Mouse (Mus musculus): ENCODE results near the gene Crygn.

The Crygn gene

GRCm38 (mm10) chr5:24743956-24744355 lies 13.9 kb downstream of the Crygn start:
- DNase-seq = no peak

- DNase-seq = no peak
Measured at GRCm38 (mm10) chr5:24741172-24741885, 16.5 kb downstream of the Crygn start.

- DNase-seq = peak; percentile 67
Measured at GRCm38 (mm10) chr5:24739141-24739753, 18.6 kb downstream of the Crygn start.

DNA sequence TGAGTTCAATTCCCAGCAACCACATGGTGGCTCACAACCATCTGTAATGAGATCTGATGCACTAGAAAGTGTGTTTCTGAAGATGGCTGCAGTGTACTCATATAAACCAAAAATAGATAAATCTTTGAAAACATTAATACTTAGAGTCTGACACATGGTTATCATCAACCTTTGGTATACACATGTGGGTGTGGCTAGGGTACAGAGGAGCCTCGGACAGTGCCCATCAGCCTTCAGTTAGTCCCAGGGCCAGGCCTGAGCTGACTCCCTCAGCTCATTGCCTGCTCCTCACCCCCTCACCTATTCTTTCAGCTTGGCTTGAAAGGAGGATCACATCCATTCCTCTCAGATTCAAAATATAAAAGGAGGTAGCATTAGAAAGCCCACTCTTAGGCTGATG lies 19.3 kb downstream of the Crygn start:
- no peak for DNase-seq

GRCm38 (mm10) chr5:24737595-24737994 lies 20.2 kb downstream of the Crygn start:
- DNase-seq = no peak

DNA sequence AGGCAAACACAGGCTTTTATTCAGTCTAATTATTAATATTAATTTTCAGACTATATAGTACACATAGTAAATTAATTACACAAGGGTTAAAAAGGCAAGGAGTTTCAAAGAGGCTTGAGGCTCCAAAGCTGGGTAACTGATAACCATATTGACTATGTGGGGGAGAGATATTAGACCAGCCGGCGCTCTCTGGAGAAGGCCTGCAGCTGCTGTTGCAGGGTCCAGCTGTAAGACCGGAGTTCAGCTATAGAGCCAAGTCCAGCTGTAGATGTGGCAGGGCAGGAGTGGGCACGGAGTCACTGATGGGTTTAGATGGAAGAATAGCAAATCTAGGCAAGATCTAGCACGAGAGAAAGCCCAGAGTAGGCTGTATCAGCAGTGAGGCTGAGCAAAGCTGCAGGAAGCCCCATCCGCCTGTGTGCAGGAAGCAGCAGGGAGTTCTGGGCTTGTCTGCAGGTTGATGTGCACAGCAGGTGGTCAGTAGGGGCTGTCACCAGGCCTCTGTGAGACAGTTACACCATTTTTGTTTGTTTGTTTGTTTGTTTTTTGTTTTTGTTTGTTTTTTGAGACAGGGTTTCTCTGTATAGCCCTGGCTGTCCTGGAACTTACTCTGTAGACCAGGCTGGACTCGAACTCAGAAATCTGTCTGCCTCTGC lies 23.9 kb downstream of the Crygn start:
- DNase-seq = no peak

GRCm38 (mm10) chr5:24733134-24733533 lies 24.7 kb downstream of the Crygn start:
- DNase-seq = no peak

- no peak for DNase-seq
Measured at GRCm38 (mm10) chr5:24730986-24731385, 26.8 kb downstream of the Crygn start.

DNA sequence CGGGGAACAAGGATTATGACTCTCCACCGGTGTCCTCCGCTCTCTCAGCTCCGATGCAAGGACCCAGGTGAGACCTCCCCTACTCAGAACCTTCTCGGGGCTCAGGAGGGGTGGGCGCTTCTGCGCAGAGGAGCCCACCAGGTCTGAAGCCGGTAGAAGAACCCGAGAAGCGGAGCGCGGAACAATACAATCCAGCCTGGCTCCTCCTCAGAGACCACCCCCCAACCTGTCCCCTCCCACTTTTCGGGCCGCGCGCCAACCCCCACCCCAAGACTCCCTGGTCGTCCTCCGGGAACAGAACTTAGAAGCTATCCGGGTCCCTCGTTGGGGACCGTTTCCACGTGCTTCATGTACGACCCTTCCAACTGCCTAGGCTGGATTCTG lies 27.3 kb downstream of the Crygn start, which contains the start of gene Wdr86:
TSS of gene Wdr86 (minus strand) at position 240 of the 384 bp plus-strand sequence.
- DNase-seq = no peak

- no peak for DNase-seq
Measured at GRCm38 (mm10) chr5:24729797-24730487, 27.9 kb downstream of the Crygn start.

DNA sequence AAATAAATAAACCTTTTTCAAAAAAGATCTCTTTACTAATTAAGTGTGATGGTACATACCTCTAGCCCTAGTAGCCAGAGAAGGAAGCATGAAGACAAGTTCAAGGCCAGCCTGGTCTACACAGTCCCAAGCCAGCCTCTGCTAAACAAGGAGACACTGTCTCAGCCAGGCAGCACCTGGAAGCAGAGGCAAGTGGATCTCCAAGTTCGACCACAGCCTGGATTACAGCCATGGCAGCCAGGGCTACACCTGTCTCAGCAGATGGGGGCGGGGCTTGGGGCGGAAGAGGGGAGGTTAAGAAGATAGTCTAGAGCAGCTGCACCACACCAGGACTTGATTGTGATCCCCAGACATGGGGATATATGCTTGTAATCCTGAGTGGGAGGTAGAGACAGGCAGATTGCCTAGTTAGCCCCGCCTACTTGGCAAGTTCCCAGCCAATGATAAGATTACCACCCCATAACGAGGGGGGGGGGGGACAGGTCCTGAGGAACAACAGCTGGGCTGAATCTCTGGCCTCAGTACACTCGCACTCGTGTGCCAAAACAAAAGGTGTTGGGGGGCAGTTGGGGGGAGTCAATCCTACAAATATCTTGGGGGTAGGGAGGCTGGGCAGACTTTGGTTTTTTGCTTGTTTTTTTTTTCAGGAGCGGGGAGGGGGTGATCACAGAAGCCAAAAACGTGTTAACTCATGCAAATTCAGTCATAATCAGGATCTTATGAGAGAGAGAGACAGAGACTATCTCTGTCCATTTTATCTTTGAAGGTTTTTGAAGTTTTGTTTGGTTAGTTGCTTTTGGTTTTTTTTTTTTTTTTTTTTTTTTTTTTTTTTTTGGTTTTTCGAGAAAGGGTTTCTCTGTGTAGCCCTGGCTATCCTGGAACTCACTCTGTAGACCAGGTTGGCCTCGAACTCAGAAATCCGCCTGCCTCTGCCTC lies 30.6 kb downstream of the Crygn start:
- no peak for DNase-seq

DNA sequence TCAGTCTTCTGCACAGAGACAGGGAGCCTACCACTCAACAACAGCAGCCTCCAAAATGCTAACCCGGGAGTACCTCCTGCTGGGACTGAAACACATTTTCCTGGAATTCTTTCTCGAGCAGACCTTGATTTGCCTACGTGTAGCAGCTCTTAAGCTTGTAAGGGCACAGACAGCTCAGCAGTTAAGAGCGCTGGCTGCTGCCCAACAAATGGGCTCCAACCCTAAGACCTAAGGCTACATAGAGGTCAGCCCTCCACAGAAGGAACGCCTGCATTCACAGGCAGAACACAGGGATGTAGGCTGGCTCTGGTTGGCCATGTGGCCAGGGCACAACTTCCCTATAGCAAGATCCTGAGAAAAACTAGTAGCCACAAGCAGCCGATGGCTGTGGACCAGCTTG lies 31.9 kb downstream of the Crygn start:
- DNase-seq = no peak

DNA sequence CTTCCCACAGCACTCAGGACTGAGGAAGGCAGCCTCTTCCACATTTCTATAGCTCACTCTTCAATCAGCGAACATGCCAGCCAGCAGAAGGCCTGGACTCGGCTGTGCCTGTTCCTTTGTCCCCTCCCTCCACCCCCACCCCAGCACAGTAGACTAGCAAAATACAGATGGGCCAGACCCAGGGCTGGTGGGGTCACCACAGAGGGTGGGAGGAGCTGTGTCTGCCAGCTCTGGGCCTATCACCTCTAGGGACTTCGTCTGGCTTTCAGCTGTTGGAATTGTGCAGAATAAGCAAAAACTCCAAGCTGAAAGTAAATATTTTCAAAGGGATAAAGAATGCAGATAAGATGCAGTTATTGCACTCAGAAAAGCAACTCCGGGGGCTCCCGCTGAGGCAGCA lies 33.0 kb downstream of the Crygn start:
- no peak for DNase-seq

DNA sequence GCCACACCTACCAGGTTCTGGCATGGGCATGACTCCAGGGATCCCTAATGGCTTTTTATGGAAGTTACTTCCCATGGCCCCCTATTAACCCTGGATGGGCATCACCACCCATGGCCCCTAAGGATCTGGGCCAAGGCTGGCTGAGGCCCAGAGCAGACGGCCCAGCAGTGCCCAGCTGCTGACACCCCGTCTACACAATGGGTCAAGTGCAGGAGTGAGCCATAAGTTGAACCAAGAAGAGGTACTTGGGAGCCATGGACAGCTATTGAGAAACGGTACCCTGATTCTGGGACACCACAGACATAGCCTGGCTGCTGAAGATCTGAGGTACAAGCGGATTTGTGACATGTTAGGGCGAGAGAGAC lies 33.6 kb downstream of the Crygn start:
- no peak for DNase-seq

DNA sequence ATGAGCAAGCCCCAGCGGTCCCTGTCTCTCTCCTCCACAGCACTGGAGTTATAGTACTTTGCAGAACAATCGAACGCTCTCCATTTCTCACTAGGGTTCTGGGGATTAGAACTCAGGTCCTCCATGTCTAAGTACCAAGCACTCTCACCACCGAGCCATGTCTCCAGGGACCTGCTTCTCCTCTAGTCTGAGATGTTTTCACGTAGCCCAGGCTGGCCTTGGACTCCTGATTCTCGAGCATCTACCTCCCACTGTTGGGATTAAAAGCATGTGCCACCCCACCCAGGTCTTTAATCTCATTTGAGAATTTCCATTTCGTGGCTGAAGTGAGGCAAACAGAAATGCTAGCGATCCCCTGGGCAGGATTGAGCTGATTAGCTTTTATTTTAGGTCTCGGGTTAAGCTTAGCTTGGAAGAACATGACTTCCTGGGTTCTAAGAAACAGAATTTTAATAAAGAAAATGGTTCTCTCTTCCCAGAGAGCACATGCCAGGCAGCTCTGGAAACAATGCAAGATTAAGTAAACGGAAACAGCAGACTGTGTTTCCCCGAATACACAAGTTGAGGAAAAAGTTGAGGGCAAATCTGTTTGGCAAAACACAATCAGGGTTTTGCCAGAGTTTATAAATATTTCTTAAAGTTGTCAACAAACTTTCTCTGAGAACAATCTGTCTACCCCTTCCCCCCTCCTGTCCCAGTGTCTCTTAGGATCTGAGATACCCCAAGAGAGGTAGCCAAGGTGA lies 34.1 kb downstream of the Crygn start:
- no peak for DNase-seq

- no peak for DNase-seq
Measured at GRCm38 (mm10) chr5:24719852-24720251, 38.0 kb downstream of the Crygn start.

DNA sequence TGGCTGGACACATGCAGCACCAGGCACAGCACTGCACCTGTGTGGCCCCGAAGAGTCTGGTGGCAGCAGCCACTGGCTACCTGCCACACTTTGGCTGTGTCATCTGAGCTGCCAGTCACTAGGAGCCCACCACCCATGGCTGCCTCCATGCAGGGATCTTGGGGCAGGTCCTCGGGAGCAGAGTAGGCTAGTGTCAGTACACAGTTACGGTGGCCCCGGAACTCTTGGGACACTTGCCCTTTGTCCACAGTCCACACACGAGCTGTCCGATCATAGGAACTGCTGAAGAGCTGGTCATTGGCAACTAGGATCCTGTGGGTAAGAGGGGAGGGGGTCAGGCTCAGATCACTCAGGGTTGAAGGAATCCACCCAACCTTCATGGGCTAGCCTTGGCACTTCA lies 39.7 kb downstream of the Crygn start:
- DNase-seq = no peak

DNA sequence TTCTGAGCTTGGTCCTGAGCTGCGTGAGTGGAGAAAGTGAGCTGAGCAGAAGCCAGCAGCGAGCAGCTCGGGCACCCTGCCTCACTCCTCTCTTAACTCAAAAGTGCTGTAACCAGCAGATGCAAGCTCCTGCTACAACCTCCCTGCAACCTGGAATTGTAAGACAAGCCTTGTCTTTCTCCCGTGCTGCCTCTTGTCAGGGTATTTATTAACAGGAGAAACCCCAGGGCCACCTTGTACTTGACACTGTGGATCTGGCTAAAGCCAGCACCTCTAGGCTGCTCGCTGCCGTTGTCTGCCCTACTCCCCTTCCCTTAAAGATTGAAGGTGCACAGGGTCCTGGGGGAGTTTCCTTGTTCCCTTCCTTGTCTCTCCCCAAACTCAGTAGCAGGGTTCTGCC lies 43.8 kb downstream of the Crygn start:
- no peak for DNase-seq

- DNase-seq = no peak
Measured at GRCm38 (mm10) chr5:24713199-24713598, 44.6 kb downstream of the Crygn start.

DNA sequence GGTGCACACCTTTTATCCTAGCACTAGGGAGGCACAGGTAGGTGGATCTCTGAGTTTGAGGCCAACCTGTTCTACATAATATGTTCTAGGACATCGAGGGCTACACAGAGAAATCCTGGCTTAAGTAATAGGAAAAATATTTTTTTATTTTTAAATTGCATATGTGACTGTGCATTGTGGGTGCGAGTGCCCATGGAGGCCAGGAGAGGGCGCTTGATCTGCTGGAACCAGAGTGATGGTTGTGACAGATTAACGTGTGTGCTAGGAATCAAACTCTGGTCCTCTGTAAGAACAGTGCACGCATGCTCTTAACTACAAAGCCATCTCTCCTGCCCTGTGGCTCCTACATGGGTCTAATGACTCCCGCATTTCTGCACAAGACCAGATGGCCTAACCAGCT lies 46.2 kb downstream of the Crygn start:
- DNase-seq = no peak

GRCm38 (mm10) chr5:24709962-24710361 lies 47.8 kb downstream of the Crygn start:
- DNase-seq = no peak

DNA sequence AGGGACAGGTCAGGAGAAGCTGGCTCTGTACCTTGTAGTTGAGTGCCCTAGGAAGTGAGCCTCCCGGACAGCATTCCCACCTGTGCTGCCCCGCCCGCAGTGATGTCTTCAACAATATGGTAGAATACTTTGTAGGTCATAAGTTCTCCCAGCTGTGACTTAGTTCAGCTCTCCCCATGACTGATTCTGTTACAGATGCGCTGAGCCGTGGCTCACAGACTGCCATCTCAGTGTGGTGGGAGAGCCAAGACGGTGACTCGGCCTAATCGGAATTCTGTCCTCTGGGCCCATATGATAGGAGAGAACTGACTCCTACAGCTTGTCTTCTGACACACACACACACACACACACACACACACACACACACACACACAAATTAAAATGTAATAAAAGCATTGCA lies 53.2 kb downstream of the Crygn start:
- no peak for DNase-seq
